Mouse (Mus musculus): ENCODE data around the gene Gmppb. TPM values are rescaled to one million over a fixed set of nuclear protein-coding genes. Genes with fewer than 3 reads are reported as not detected.

Gene Gmppb
- total and polyA plus RNA-seq, 3 experiments, result 17.9 to 20.9 (median 19.2) TPM

DNA sequence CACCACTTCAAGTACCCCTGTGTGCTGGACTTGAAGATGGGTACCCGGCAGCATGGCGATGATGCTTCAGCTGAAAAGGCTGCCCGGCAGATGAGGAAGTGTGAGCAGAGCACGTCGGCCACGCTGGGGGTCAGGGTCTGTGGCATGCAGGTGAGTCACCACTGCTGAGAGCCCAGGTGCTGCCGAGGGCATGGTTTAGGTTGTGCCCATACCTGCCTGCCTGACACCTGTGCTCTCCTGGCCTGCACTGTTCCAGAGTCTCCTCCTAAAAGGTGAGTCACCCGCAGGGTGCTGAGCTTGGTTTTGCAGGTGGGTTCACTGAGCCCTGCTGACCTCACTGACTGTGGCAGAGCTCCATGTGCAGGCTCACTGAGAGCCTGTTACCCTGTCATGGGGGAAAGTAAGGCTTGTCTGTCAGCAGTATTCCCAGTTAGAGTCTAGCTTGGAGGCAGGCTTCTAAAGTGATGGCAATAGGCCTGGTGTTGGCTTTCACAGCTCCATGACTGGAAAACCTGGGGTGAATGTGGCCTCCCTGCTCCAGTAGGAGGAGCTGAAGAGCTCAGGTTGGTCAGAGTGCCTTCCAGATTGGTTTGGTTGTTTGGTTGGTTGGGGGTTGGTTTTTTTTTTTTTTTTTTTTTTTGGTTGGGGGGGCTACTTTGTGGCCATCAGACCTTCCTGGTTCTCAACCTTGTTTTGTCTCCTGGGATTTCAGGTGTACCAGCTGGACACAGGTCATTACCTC is 4.1 kb upstream of the Gmppb start:
- Histone ChIP-seq H3K36me3 (replicated peaks in 1 of 2; ENCODE audit: control insufficient read depth in 1 of 2, insufficient read depth in 1 of 2, low read length in 1 of 2) (peaks cover 41 to 68% of the 10 kb centered on the region in 2 experiments), H3K79me2 (replicated peaks; ENCODE audit: control insufficient read depth, extremely low read depth, insufficient read depth, poor library complexity, severe bottlenecking) (no peaks in the 10 kb centered on the region), H3K4me3 (replicated peaks in 1 of 3; ENCODE audit: low read depth in 2 of 3, low read length in 2 of 3, poor library complexity in 1 of 3) (no peak overlapping the region), H3K9me3 (replicated peaks; ENCODE audit: low read length) (no peaks in the 10 kb centered on the region), H3K4me1 (ENCODE audit: control insufficient read depth in 1 of 2, insufficient read depth in 2 of 2) (peaks cover under 1 to 17% of the 10 kb centered on the region in 2 experiments; a peak in 2 of 4 replicates), H3K4me2 (ENCODE audit: insufficient read depth, low read depth, poor library complexity, severe bottlenecking) (no peak overlapping the region), H3K27me3 (replicated peaks) (no peaks in the 10 kb centered on the region), H3K9ac (ENCODE audit: insufficient read depth, low read depth) (no peak overlapping the region), H3K27ac (ENCODE audit: insufficient read depth, low read depth) (no peak overlapping the region)
- TF ChIP-seq SMC3 (IDR thresholded peaks at IDR 0.05; ENCODE audit: low read depth, low read length) (peak; percentile 16; the same call in 1 of the 2 replicates), GABPA (IDR thresholded peaks at IDR 0.05; ENCODE audit: insufficient replicate concordance, low read depth, low read length) (no peak), CTCF (conservative IDR thresholded peaks at IDR 0.05 in 1 of 2, IDR thresholded peaks at IDR 0.05 in 1 of 2; ENCODE audit: low read depth in 2 of 2, low read length in 2 of 2) (peak in 1 of 2 experiments; percentile 45; a peak in 2 of 4 replicates), ZNF384 (IDR thresholded peaks at IDR 0.05; ENCODE audit: low read depth, low read length) (peak; percentile 7; the same call in 1 of the 2 replicates), ZMIZ1 (IDR thresholded peaks at IDR 0.05; ENCODE audit: low read depth, low read length) (no peak), RCOR1 (conservative IDR thresholded peaks at IDR 0.05; ENCODE audit: low read depth, low read length) (no peak), MAFK (IDR thresholded peaks at IDR 0.05; ENCODE audit: insufficient replicate concordance, low read length) (no peak), MYC (IDR thresholded peaks at IDR 0.05; ENCODE audit: low read depth, low read length) (no peak)
- DNase-seq (ENCODE audit: extremely low read depth), result no peak
- in situ Hi-C loops (cut with MboI; ENCODE audit: low pct_ligation_motif_present, low pct_unique_long_range_greater_than_20kb, low sequenced_read_pairs) (no loop called here), dilution Hi-C loops (cut with MboI; ENCODE audit: extremely low pct_ligation_motif_present, extremely low pct_unique_long_range_greater_than_20kb, low sequenced_read_pairs) (no loop called here)

- in situ Hi-C loops (cut with MboI; ENCODE audit: low pct_ligation_motif_present, low pct_unique_long_range_greater_than_20kb, low sequenced_read_pairs) (no loop called here), dilution Hi-C loops (cut with MboI; ENCODE audit: extremely low pct_ligation_motif_present, extremely low pct_unique_long_range_greater_than_20kb, low sequenced_read_pairs) (no loop called here)
- TF ChIP-seq E2F4 (IDR thresholded peaks at IDR 0.05; ENCODE audit: insufficient replicate concordance, low read depth, low read length), result no peak
- no peak for TF ChIP-seq KAT2A (IDR thresholded peaks at IDR 0.05; ENCODE audit: insufficient replicate concordance, low read length)
- no peak for TF ChIP-seq MEF2A (IDR thresholded peaks at IDR 0.05; ENCODE audit: borderline replicate concordance, low read depth, low read length)
- no peak for TF ChIP-seq USF2 (conservative IDR thresholded peaks at IDR 0.05; ENCODE audit: low read depth, low read length)
- no peak for TF ChIP-seq RAD21 (IDR thresholded peaks at IDR 0.05; ENCODE audit: low read depth, low read length)
- no peak for TF ChIP-seq MAFK (IDR thresholded peaks at IDR 0.05; ENCODE audit: insufficient replicate concordance, low read length)
- TF ChIP-seq ELF1 (IDR thresholded peaks at IDR 0.05; ENCODE audit: low read depth, low read length), result no peak
- TF ChIP-seq ETS1 (conservative IDR thresholded peaks at IDR 0.05; ENCODE audit: low read depth, low read length), result no peak
- no peak for TF ChIP-seq MAZ (IDR thresholded peaks at IDR 0.05; ENCODE audit: low read depth, low read length)
- no peak for TF ChIP-seq IRF4 (IDR thresholded peaks at IDR 0.05; ENCODE audit: low read depth, low read length)
- TF ChIP-seq CTCF (conservative IDR thresholded peaks at IDR 0.05 in 1 of 2, IDR thresholded peaks at IDR 0.05 in 1 of 2; ENCODE audit: low read depth in 2 of 2, low read length in 2 of 2), result no peak
- TF ChIP-seq ZC3H11A (IDR thresholded peaks at IDR 0.05; ENCODE audit: low read depth, low read length), result no peak
- no peak for TF ChIP-seq ZMIZ1 (IDR thresholded peaks at IDR 0.05; ENCODE audit: low read depth, low read length)
- TF ChIP-seq SMC3 (IDR thresholded peaks at IDR 0.05; ENCODE audit: low read depth, low read length), result no peak
- TF ChIP-seq CHD1 (IDR thresholded peaks at IDR 0.05; ENCODE audit: low read depth, low read length), result no peak
- TF ChIP-seq BHLHE40 (IDR thresholded peaks at IDR 0.05; ENCODE audit: low read depth, low read length), result no peak
- no peak for TF ChIP-seq ZKSCAN1 (IDR thresholded peaks at IDR 0.05; ENCODE audit: borderline replicate concordance, low read depth, low read length)
- TF ChIP-seq RCOR1 (conservative IDR thresholded peaks at IDR 0.05; ENCODE audit: low read depth, low read length), result no peak
- no peak for TF ChIP-seq TCF12 (IDR thresholded peaks at IDR 0.05; ENCODE audit: low read depth, low read length)
- no peak overlapping the region for H3K9ac ChIP-seq (ENCODE audit: insufficient read depth, low read depth)
- H3K36me3 ChIP-seq (replicated peaks in 1 of 2; ENCODE audit: control insufficient read depth in 1 of 2, insufficient read depth in 1 of 2, low read length in 1 of 2), result peaks cover 43 to 71% of the 10 kb centered on the region in 2 experiments
- H3K4me3 ChIP-seq (replicated peaks in 1 of 3; ENCODE audit: low read depth in 2 of 3, low read length in 2 of 3, poor library complexity in 1 of 3), result no peak overlapping the region
- no peaks in the 10 kb centered on the region for H3K9me3 ChIP-seq (replicated peaks; ENCODE audit: low read length)
- no peak overlapping the region for H3K27ac ChIP-seq (ENCODE audit: insufficient read depth, low read depth)
- no peak for DNase-seq (ENCODE audit: extremely low read depth)
- no peaks in the 10 kb centered on the region for H3K79me2 ChIP-seq (replicated peaks; ENCODE audit: control insufficient read depth, extremely low read depth, insufficient read depth, poor library complexity, severe bottlenecking)
- no peak overlapping the region for H3K4me2 ChIP-seq (ENCODE audit: insufficient read depth, low read depth, poor library complexity, severe bottlenecking)
- peaks cover 2 to 24% of the 10 kb centered on the region in 2 experiments; a peak in 2 of 4 replicates for H3K4me1 ChIP-seq (ENCODE audit: control insufficient read depth in 1 of 2, insufficient read depth in 2 of 2)
- no peaks in the 10 kb centered on the region for H3K27me3 ChIP-seq (replicated peaks)
These were observed 2.5 kb upstream of the Gmppb start for GRCm38 (mm10) chr9:108046582-108046981.

All from CH12.LX (cell line).